Mouse (Mus musculus): ENCODE measurements at regions not wholly inside any gene's neighbourhood (a gene's known extent, or its start where the extent isn't known, plus 50 kb on each side); places are given as distances from the start of the nearest gene placed in this dataset.

DNA sequence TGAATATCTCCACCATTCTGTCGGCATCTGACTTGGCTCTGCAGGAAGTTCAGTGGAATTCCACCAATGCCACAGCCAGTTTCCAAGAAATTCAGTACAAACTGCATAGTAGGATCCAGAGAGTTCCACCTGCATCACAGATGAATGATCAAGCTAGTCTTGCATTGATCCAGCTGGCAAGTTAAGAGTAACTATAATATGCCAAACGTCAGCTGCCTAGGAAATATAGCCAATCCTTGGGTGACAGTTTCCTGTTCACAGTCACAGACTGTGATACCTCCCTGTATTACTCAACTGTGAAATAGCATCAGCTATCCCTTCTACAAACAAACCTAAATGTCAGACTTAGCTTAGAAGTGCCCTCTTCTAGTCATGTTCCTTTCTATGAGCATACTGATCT lies 446.6 kb upstream of the Smc2 start:
- intact Hi-C loops (cut with DNase I): no loop called here
- 66% methylated on average over 2 of the region's 2 CpGs for WGBS
- Histone ChIP-seq H3K79me2 (replicated peaks; ENCODE audit: control insufficient read depth, insufficient read depth, low read length) (no peaks in the 10 kb centered on the region), H3K27me3 (ENCODE audit: control insufficient read depth, insufficient read depth, low read length) (no peaks in the 10 kb centered on the region), H3K9ac (ENCODE audit: low read depth, low read length) (no peak overlapping the region), H3K27ac (no peak overlapping the region), H3K36me3 (ENCODE audit: control insufficient read depth, insufficient read depth, low read length) (no peaks in the 10 kb centered on the region), H3K4me3 (no peak overlapping the region), H3K4me1 (ENCODE audit: control insufficient read depth, insufficient read depth, low read length) (no peaks in the 10 kb centered on the region)
- TF ChIP-seq EP300 (IDR thresholded peaks at IDR 0.05; ENCODE audit: insufficient read depth, low read depth, low read length) (no peak), POLR2A (IDR thresholded peaks at IDR 0.05; ENCODE audit: insufficient read depth, low read depth, low read length) (no peak), CTCF (IDR thresholded peaks at IDR 0.05) (no peak)
- no peak for DNase-seq

DNA sequence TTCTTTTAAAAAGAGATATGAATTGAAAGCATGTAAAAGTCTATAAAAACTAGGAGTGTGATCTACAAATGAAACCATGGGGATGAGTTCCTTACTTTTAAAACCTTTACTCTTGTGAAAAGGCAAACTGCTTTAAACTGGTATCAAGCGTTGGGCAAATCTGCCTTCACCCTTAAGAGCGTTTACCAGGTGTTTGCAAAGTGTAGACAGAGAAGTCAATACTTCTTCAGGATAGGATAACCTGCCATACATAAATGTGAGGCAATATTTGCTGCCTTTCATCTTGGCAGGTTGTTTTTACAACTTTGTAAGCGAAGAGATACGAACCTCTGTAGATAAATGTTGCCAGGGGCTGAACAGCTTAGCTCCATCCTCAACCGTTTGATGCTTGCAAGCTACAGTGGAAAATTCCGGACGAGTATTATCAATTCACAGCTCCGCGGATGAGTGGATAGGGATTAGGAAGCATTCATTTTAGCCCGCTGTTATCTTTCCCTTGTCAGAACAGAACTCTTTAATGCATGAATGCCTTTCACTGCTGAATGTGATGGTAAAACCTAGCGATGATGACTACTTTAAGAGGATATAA lies 402.2 kb upstream of the Smc2 start:
- intact Hi-C loops (cut with DNase I): no loop called here
- H3K4me1 ChIP-seq (ENCODE audit: control insufficient read depth, insufficient read depth, low read length): no peaks in the 10 kb centered on the region
- no peak overlapping the region for H3K9ac ChIP-seq (ENCODE audit: low read depth, low read length)
- WGBS: 36% methylated on average over 11 of the region's 11 CpGs
- no peak overlapping the region for H3K27ac ChIP-seq
- DNase-seq: no peak
- H3K4me3 ChIP-seq: no peak overlapping the region
- H3K27me3 ChIP-seq (ENCODE audit: control insufficient read depth, insufficient read depth, low read length): no peaks in the 10 kb centered on the region
- H3K79me2 ChIP-seq (replicated peaks; ENCODE audit: control insufficient read depth, insufficient read depth, low read length): no peaks in the 10 kb centered on the region
- no peak for TF ChIP-seq CTCF (IDR thresholded peaks at IDR 0.05)
- TF ChIP-seq EP300 (IDR thresholded peaks at IDR 0.05; ENCODE audit: insufficient read depth, low read depth, low read length): no peak
- TF ChIP-seq POLR2A (IDR thresholded peaks at IDR 0.05; ENCODE audit: insufficient read depth, low read depth, low read length): no peak
- H3K36me3 ChIP-seq (ENCODE audit: control insufficient read depth, insufficient read depth, low read length): no peaks in the 10 kb centered on the region

GRCm38 (mm10) chr4:52043404-52043803 lies 395.6 kb upstream of the Smc2 start:
- no peak overlapping the region; the same call in 1 of the 2 replicates for H3K27ac ChIP-seq
- DNase-seq: peak; percentile 17 to 40

DNA sequence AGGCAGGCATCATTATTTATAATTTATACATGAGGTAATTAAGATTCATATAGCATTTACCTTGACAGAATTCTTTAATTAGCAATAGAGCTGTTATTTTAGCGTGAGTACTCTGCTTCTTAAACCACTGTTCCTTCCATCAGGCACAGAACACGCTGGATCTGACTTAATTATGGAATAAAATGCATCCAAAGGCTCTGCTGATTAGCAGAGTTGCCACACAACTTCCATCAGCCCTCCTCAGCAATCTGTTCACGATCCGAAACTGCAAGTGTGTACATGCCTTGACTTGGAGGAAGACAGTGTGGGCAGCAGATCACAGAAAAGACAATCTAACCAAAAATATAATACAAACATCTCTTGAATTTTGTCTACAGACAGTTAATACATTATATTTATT lies 388.1 kb upstream of the Smc2 start:
- Histone ChIP-seq H3K4me3 (no peak overlapping the region), H3K36me3 (ENCODE audit: control insufficient read depth, insufficient read depth, low read length) (no peaks in the 10 kb centered on the region), H3K4me1 (ENCODE audit: control insufficient read depth, insufficient read depth, low read length) (no peaks in the 10 kb centered on the region), H3K9ac (ENCODE audit: low read depth, low read length) (no peak overlapping the region), H3K79me2 (replicated peaks; ENCODE audit: control insufficient read depth, insufficient read depth, low read length) (no peaks in the 10 kb centered on the region), H3K27ac (no peak overlapping the region), H3K27me3 (ENCODE audit: control insufficient read depth, insufficient read depth, low read length) (no peaks in the 10 kb centered on the region)
- TF ChIP-seq POLR2A (IDR thresholded peaks at IDR 0.05; ENCODE audit: insufficient read depth, low read depth, low read length) (no peak), CTCF (IDR thresholded peaks at IDR 0.05) (no peak)
- no peak for DNase-seq
- intact Hi-C loops (cut with DNase I): no loop called here
- 72% methylated on average over 4 of the region's 4 CpGs for WGBS

More at GRCm38 (mm10) chr4:52043404-52043803, 395.6 kb upstream of the Smc2 start:
- TF ChIP-seq EP300 (IDR thresholded peaks at IDR 0.05; ENCODE audit: insufficient read depth, low read depth, low read length) (no peak), POLR2A (IDR thresholded peaks at IDR 0.05; ENCODE audit: insufficient read depth, low read depth, low read length) (no peak), CTCF (IDR thresholded peaks at IDR 0.05) (no peak)
- no peak overlapping the region for H3K9ac ChIP-seq (ENCODE audit: low read depth, low read length)
- no peaks in the 10 kb centered on the region for H3K27me3 ChIP-seq (ENCODE audit: control insufficient read depth, insufficient read depth, low read length)
- H3K36me3 ChIP-seq (ENCODE audit: control insufficient read depth, insufficient read depth, low read length): no peaks in the 10 kb centered on the region
- no peaks in the 10 kb centered on the region for H3K79me2 ChIP-seq (replicated peaks; ENCODE audit: control insufficient read depth, insufficient read depth, low read length)
- H3K4me1 ChIP-seq (ENCODE audit: control insufficient read depth, insufficient read depth, low read length): no peaks in the 10 kb centered on the region
- no peak overlapping the region for H3K4me3 ChIP-seq
- intact Hi-C loops (cut with DNase I): no loop called here
- WGBS: 38% methylated on average over 1 of the region's 1 CpGs

GRCm38 (mm10) chr4:52056031-52056430 lies 383.0 kb upstream of the Smc2 start:
- Histone ChIP-seq H3K4me3 (no peak overlapping the region), H3K36me3 (ENCODE audit: control insufficient read depth, insufficient read depth, low read length) (no peaks in the 10 kb centered on the region), H3K9ac (ENCODE audit: low read depth, low read length) (no peak overlapping the region), H3K4me1 (ENCODE audit: control insufficient read depth, insufficient read depth, low read length) (no peaks in the 10 kb centered on the region), H3K79me2 (replicated peaks; ENCODE audit: control insufficient read depth, insufficient read depth, low read length) (no peaks in the 10 kb centered on the region), H3K27ac (no peak overlapping the region), H3K27me3 (ENCODE audit: control insufficient read depth, insufficient read depth, low read length) (no peaks in the 10 kb centered on the region)
- no peak for DNase-seq
- no peak for TF ChIP-seq EP300 (IDR thresholded peaks at IDR 0.05; ENCODE audit: insufficient read depth, low read depth, low read length)
- TF ChIP-seq CTCF (IDR thresholded peaks at IDR 0.05): no peak
- no peak for TF ChIP-seq POLR2A (IDR thresholded peaks at IDR 0.05; ENCODE audit: insufficient read depth, low read depth, low read length)
- intact Hi-C loops (cut with DNase I): no loop called here

DNA sequence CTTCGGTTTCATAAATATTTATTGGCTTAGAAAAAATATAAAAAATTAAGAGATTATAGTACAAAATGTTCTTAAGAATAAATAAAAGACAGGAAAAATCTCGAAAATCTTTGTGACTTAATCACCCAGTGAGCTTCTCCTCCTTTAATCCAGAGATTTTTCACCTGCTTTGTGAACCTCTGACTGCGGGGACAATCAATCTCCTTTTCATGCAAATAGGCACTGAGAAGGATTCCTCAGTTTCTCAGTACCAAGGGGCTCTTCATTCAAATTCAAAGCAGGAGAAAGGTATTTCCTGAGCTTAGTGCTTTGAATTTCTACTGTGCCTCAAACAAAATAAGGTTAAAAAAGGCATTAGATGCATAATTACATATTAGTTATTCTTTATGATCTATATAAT lies 379.0 kb upstream of the Smc2 start:
- Histone ChIP-seq H3K36me3 (ENCODE audit: control insufficient read depth, insufficient read depth, low read length) (no peaks in the 10 kb centered on the region), H3K27me3 (ENCODE audit: control insufficient read depth, insufficient read depth, low read length) (no peaks in the 10 kb centered on the region), H3K9ac (ENCODE audit: low read depth, low read length) (no peak overlapping the region), H3K79me2 (replicated peaks; ENCODE audit: control insufficient read depth, insufficient read depth, low read length) (no peaks in the 10 kb centered on the region), H3K4me1 (ENCODE audit: control insufficient read depth, insufficient read depth, low read length) (no peaks in the 10 kb centered on the region), H3K4me3 (no peak overlapping the region), H3K27ac (no peak overlapping the region)
- TF ChIP-seq CTCF (IDR thresholded peaks at IDR 0.05): no peak
- TF ChIP-seq POLR2A (IDR thresholded peaks at IDR 0.05; ENCODE audit: insufficient read depth, low read depth, low read length): no peak
- TF ChIP-seq EP300 (IDR thresholded peaks at IDR 0.05; ENCODE audit: insufficient read depth, low read depth, low read length): no peak
- no peak for DNase-seq
- intact Hi-C loops (cut with DNase I): no loop called here
- 72% methylated on average over 3 of the region's 3 CpGs for WGBS

All from heart, adult 2 months (tissue).